Mouse (Mus musculus) midbrain, embryonic 14.5 days (tissue): ENCODE data around the gene Sfmbt1. TPM values are rescaled to one million over a fixed set of nuclear protein-coding genes. Genes with fewer than 3 reads are reported as not detected.
"Not testable (repeated sequence)": the region's sequence is repeated elsewhere in the genome, so short reads cannot be mapped to it uniquely, and the experiment has no call there.

Source experiments
- ATAC-seq: fragments of 200-750 bp; cut with Nextera tagmentation; 2 replicates; pipeline ENCODE4 v1.8.0; 2017; ENCODE audit warnings: moderate number of reproducible peaks, moderate library complexity; ENCODE audit not compliant: low FRiP score, low TSS enrichment
- DNase-seq: peaks from one replicate; pipeline ENCODE4 v3.0.0-alpha.2; 2015
- H3K27ac ChIP-seq: fragments of 300-500 bp; sonication (generic); replicated peaks from 2 replicates; pipeline ENCODE4 v1.5.1; 2014; ENCODE audit warnings: mild to moderate bottlenecking, low read depth, low read length, moderate library complexity
- H3K27me3 ChIP-seq: fragments of 300-500 bp; sonication (generic); 2 replicates; pipeline ENCODE4 v1.6.1; 2014; ENCODE audit warnings: low read length, control low read depth, mixed read lengths; ENCODE audit not compliant: control insufficient read depth, insufficient read depth
- H3K36me3 ChIP-seq: fragments of 300-500 bp; sonication (generic); 2 replicates; pipeline ENCODE4 v1.6.1; 2014; ENCODE audit warnings: low read length, control low read depth; ENCODE audit not compliant: control insufficient read depth, insufficient read depth
- H3K4me1 ChIP-seq: fragments of 300-500 bp; sonication (generic); 2 replicates; pipeline ENCODE4 v1.6.1; 2014; ENCODE audit warnings: mild to moderate bottlenecking, antibody characterized with exemption, low read length, control low read depth; ENCODE audit not compliant: control insufficient read depth, insufficient read depth
- H3K4me2 ChIP-seq: fragments of 300-500 bp; sonication (generic); 2 replicates; pipeline ENCODE4 v1.6.1; 2014; ENCODE audit warnings: mild to moderate bottlenecking, low read length, moderate library complexity
- H3K4me3 ChIP-seq: fragments of 300-500 bp; sonication (generic); replicated peaks from 2 replicates; pipeline ENCODE4 v1.5.1; 2014; ENCODE audit warnings: low read depth, low read length
- H3K9ac ChIP-seq: fragments of 300-500 bp; sonication (generic); replicated peaks from 2 replicates; pipeline ENCODE4 v1.6.1; 2014; ENCODE audit warnings: mild to moderate bottlenecking, low read length, moderate library complexity
- H3K9me3 ChIP-seq: fragments of 300-500 bp; sonication (generic); 2 replicates; pipeline ENCODE4 v1.6.1; 2016; ENCODE audit warnings: low read length, control low read depth, mixed read lengths; ENCODE audit not compliant: control insufficient read depth
- WGBS: fragments of 180-500 bp; shearing (Covaris S2); extraction: QIAGEN DNeasy Blood & Tissue Kit; methylation state at CpG from one replicate; pipeline ENCODE4 v1.1.7; 2014; 5-methylcytosine and 5-hydroxymethylcytosine counted together
- polyA plus RNA-seq: library from polyadenylated mRNA; unstranded; fragments of >200 nt; fragmentation: Nextera tagmentation; extraction: Ambion mirVana; gene quantifications from 2 replicates; pipeline ENCODE4 v1.2.1, GENCODE M21; 2014

Sfmbt1 gene
- polyA plus RNA-seq, 1 experiment from 2014 or later: 20.9 TPM

DNA sequence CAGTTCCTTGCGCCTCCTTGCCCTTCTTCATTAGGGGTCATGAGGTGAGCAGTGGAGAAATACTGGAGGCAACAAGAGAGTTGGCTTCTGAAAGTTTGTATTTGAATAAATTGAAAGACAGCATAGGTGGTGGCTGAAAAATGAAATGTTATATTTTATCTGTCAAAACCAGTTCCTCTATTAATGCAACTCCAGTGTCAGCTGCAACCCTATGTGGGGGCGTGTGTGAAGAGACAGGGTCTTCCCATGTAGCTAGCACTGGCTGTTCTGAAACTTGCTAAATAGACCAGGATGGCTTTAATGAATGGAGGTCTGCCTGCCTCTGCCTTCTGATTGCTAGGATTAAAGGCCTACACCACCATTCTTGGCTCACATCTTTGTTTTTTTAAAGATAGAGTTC lies 2.8 kb upstream of the Sfmbt1 start:
- Histone ChIP-seq H3K4me1 (0 out of 2 replicates have a peak, but pooled peaks cover under 1% of the 10 kb centered on the region), H3K36me3 (no peaks in the 10 kb centered on the region), H3K27ac (no peak overlapping the region), H3K4me3 (no peak overlapping the region), H3K27me3 (no peaks in the 10 kb centered on the region), H3K9me3 (no peaks in the 10 kb centered on the region), H3K9ac (no peak overlapping the region), H3K4me2 (no peak overlapping the region)
- ATAC-seq (no peak), DNase-seq (no peak)
- 92% methylated on average over 2 of the region's 2 CpGs for WGBS

DNA sequence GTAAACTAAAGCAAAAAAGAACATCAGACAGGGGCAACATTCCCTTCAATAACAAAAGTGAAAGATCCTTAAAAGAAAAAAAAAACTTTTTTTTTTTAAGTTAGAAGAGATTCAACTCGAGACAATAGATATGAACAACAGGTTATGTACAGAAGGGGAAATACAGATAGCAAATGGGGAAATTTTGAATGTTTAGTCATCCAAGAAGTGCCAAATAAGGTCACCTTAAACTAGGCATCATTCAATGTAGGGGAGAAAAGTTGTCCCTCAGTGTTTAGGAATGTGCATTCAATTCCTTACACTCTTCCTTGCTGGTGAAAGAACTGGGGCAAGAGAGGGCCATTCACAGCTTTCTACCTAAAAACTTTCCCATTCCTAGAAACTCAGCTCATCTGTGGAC lies 880 bp upstream of the Sfmbt1 start:
- Histone ChIP-seq H3K4me3 (no peak overlapping the region), H3K27ac (no peak overlapping the region), H3K27me3 (no peaks in the 10 kb centered on the region), H3K4me1 (peaks cover 9% of the 10 kb centered on the region; the same call in 1 of the 2 replicates), H3K4me2 (no peak overlapping the region), H3K9ac (no peak overlapping the region), H3K9me3 (no peaks in the 10 kb centered on the region), H3K36me3 (no peaks in the 10 kb centered on the region)
- ATAC-seq (no peak), DNase-seq (no peak)
- WGBS: 88% methylated on average over 1 of the region's 1 CpGs

DNA sequence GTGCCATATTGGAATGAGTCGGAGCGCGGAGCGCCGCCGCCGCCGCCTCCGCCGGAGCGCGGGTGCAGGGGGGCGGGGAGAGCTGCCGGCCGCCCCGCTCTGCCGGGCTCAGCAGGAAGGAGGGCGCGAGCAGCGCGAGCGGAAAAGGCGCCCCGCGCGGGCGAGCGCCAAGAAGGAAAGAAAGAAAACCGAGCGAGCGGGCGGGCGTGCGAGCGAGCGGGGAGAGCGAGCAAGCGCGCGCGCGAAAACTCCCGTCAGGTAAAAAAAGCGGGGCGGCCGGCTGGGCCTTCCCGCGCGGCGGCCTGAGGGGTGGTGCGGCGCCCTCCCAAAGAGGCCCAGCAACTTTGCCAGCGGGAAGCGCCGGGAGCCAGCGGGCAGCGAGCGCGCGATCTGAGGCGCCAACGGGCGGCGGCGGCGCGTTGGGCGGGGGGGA lies 985 bp downstream of the Sfmbt1 start:
- peak overlapping the region; percentile 89 for H3K4me3 ChIP-seq
- peak overlapping the region; percentile 73 for H3K4me2 ChIP-seq
- under 1% methylated on average over 68 of the region's 68 CpGs for whole genome bisulfite sequencing
- peak overlapping the region; percentile 81 for H3K9ac ChIP-seq
- peak overlapping the region; percentile 93 for H3K27ac ChIP-seq
- ATAC-seq (peak; percentile 88), DNase-seq (peak; percentile 93)
- H3K4me1 ChIP-seq: peaks cover 9% of the 10 kb centered on the region; the same call in 1 of the 2 replicates
- H3K9me3 ChIP-seq: no peaks in the 10 kb centered on the region
- no peaks in the 10 kb centered on the region for H3K27me3 ChIP-seq
- no peaks in the 10 kb centered on the region for H3K36me3 ChIP-seq

DNA sequence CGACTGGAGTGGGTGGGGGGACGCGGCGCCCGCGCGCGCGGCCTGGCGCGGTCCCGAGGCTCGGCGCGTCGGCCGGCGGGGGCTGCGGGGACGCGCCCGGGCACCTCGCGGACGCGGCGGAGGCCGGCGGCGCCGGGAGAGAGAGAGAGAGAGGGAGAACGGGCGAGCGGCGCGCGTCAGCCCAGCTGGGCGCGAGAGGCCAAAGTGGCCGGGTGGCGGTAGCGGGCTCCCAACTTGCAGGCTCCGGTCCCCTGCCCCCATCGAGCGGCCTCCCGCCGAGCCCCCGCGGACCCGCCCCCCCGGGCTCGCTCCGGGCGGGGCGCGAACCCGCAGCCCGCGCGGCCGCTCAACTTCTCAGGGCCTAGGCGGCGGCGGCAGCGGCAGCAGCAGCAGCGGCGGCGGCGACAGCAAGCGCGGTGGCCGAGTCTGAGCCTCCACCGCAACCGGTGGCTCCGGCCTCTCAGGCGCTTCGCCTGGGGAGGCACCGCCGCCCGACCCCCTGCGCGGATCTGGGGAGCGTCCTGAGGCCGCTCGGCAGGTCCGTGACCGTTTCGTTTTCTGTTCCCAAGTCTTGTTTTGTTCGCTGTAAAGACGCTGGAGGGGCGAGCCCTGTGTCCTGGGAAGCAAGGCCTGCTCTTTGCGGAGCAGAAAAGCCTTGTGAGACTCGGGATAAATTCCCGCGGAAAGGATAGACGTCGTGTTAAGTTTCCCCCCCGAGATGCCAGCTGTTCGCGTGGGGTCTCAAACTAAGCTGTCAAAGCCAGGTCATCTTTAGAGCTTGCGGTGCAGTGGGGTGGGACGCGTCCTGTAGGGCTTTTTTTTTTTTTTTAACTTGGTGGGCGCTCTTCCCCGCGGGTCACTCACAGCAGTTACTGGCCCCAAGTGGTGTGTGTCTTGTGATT lies 1.7 kb downstream of the Sfmbt1 start:
- peak; percentile 85 for DNase-seq
- under 1% methylated on average over 92 of the region's 106 CpGs for WGBS

DNA sequence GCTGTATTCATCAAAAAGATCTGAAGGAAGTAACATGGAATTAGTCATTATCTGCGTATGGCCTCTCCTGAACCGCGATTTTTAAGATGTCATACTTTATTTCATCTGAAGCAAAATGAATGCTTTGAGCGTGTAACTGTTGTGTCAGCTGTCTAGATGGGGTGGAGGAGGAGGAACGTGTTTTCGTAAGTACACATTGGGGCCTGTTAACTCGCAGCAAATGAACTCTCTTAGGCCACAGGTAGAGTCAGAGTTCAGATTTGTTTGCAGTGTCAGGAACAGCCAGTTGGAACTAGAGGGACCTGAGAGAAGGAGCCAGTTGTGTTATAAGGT lies 2.3 kb downstream of the Sfmbt1 start:
- ATAC-seq: no peak
- Histone ChIP-seq H3K27ac (no peak overlapping the region; the same call in 1 of the 2 replicates), H3K9me3 (no peaks in the 10 kb centered on the region), H3K36me3 (no peaks in the 10 kb centered on the region), H3K9ac (peak overlapping the region; percentile 81), H3K4me3 (peak overlapping the region; percentile 89), H3K4me2 (peak overlapping the region; percentile 73), H3K4me1 (peaks cover 9% of the 10 kb centered on the region; the same call in 1 of the 2 replicates), H3K27me3 (no peaks in the 10 kb centered on the region)
- DNase-seq: peak; percentile 22
- 4% methylated on average over 7 of the region's 7 CpGs for WGBS

More for the DNA sequence above, 1.7 kb downstream of the Sfmbt1 start:
- Histone ChIP-seq H3K27ac (peak overlapping the region; percentile 93), H3K4me2 (peak overlapping the region; percentile 73), H3K9me3 (no peaks in the 10 kb centered on the region), H3K4me3 (peak overlapping the region; percentile 89), H3K27me3 (no peaks in the 10 kb centered on the region), H3K9ac (peak overlapping the region; percentile 81), H3K36me3 (no peaks in the 10 kb centered on the region), H3K4me1 (peaks cover 9% of the 10 kb centered on the region; the same call in 1 of the 2 replicates)
- peak; percentile 56 for ATAC-seq

DNA sequence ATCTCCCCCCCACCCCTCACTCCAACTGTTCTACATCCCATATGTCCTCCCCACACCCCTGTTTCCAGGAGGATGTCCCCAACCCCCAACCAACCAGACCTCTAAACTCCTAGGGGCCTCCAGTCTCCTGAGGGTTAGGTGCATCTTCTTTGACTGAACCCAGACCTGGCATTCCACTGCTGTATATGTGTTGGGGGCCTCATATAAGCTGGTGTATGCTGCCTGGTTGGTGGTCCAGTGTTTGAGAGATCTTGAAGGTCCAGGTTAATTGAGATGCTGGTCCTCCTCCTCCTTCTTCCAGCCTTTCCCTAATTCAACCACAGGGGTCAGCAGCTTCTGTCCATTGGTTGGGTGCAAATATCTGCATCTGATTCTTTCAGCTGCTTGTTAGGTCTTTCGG lies 4.0 kb downstream of the Sfmbt1 start:
- ATAC-seq, DNase-seq, H3K4me1 ChIP-seq, H3K4me2 ChIP-seq, H3K9ac ChIP-seq, H3K36me3 ChIP-seq, H3K27me3 ChIP-seq, H3K4me3 ChIP-seq, H3K9me3 ChIP-seq, H3K27ac ChIP-seq: not testable (repeated sequence)
- 100% methylated on average over 1 of the region's 1 CpGs for WGBS

DNA sequence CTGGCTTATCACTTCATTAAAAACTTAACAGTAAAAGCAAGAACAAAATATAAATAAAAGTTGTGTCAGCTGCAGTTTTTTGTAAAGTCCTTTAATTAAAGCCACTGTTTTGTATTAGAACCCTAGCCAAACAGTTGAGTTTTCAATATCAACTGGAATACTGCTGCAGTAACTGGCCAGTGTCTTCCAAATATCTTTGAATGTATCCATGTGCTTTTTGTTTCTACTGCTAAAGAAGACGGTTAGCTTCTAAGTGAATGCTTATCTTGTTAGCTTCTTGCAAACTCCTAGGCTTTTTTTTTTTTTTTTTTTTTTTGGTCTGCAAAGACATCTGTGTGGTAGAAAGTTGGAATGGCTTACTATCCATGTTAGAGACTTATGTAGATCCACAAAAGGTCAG lies 4.9 kb downstream of the Sfmbt1 start:
- Histone ChIP-seq H3K4me2 (no peak overlapping the region), H3K4me1 (peaks cover 9% of the 10 kb centered on the region; the same call in 1 of the 2 replicates), H3K27me3 (no peaks in the 10 kb centered on the region), H3K27ac (no peak overlapping the region), H3K9ac (no peak overlapping the region), H3K9me3 (no peaks in the 10 kb centered on the region), H3K36me3 (no peaks in the 10 kb centered on the region), H3K4me3 (no peak overlapping the region)
- 98% methylated on average over 1 of the region's 1 CpGs for whole genome bisulfite sequencing
- DNase-seq: no peak
- ATAC-seq: no peak

DNA sequence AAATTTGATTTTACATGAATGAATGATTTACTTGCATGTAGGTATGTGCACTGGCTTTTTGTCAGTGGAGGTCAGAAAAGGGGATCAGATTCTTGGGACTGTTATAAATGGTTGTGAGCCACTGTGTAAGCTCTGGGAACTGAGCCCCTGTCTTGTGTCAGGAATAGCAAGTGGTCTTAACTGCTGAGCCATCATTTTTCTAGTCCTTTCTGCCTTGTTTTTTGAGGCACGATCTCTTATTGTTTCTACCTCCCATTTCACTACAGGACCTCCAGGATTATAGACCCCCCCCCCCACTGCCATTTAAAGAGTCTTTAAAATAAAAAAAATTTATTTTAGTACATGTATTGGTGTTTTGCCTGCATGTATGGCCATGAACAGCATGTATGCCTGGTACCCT lies 7.2 kb downstream of the Sfmbt1 start:
- DNase-seq (no peak), ATAC-seq (no peak)
- Histone ChIP-seq H3K9ac (no peak overlapping the region), H3K4me1 (peaks cover 9% of the 10 kb centered on the region; the same call in 1 of the 2 replicates), H3K9me3 (no peaks in the 10 kb centered on the region), H3K27me3 (no peaks in the 10 kb centered on the region), H3K4me3 (no peak overlapping the region), H3K36me3 (no peaks in the 10 kb centered on the region), H3K4me2 (no peak overlapping the region), H3K27ac (no peak overlapping the region)
- 83% methylated on average over 1 of the region's 1 CpGs for WGBS

DNA sequence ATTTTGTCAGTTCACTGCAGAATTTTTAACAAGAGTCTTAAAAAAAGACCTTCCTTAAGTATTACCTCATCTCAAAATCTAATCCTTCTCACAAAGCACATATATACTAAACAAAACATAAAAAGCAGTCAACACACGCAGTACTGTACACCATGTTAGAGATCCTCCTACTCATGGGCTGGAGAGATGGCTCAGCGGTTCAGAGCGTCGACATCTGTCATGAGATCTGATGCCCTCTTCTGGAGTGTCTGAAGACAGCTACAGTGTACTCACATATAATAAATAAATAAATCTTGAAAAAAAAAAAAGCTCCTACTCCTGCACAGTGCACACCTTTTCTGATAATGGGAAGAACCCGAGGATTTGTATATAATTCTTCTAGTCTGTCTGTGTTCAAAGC lies 7.8 kb downstream of the Sfmbt1 start:
- no peak overlapping the region for H3K4me3 ChIP-seq
- no peak overlapping the region for H3K4me2 ChIP-seq
- DNase-seq (no peak), ATAC-seq (no peak)
- no peak overlapping the region for H3K27ac ChIP-seq
- H3K9me3 ChIP-seq: no peaks in the 10 kb centered on the region
- no peaks in the 10 kb centered on the region for H3K27me3 ChIP-seq
- peaks cover 5% of the 10 kb centered on the region; the same call in 1 of the 2 replicates for H3K4me1 ChIP-seq
- 86% methylated on average over 5 of the region's 5 CpGs for WGBS
- H3K36me3 ChIP-seq: no peaks in the 10 kb centered on the region
- H3K9ac ChIP-seq: no peak overlapping the region
